Mouse (Mus musculus) heart, adult 2 months (tissue): ENCODE measurements around the gene Cux2.

Experiments
- CTCF ChIP-seq: fragments of 200-600 bp; IDR thresholded peaks from 2 replicates; pipeline ENCODE4 v1.8.1; 2022; ENCODE audit warnings: antibody characterized with exemption, mild to moderate bottlenecking, moderate library complexity
- POLR2A ChIP-seq: fragments of 200-500 bp; IDR thresholded peaks from 2 replicates; pipeline ENCODE4 v1.6.1; 2011; ENCODE audit warnings: mild to moderate bottlenecking, low read depth, low read length, control low read depth; ENCODE audit not compliant: insufficient read depth

DNA sequence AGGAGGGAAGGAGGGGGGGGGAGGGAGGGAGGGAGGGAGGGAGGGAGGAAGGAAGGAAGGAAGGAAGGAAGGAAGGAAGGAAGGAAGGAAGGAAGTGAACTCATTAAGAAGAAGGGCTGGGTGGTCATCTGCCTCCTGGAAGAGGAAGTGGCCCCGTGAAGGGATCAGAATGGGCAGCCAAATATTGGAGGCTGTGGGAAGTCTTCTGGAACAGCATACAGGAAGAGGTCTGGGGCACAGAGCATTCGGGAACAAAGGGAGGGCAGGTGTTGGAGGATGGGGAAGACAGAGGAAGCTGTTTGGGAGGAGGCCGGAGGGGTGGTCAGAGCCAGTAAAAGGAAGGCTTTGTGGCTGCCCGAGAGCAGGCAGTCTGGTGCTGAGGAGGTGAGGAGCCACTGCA, 204.5 kb downstream of the Cux2 start:
- no peak for TF ChIP-seq CTCF
- no peak for TF ChIP-seq POLR2A
